Mouse (Mus musculus) urinary bladder, postnatal 4 days (tissue): ENCODE data around the gene Tmem220.

Experiments used
- DNase-seq, 2 experiments: peaks; one replicate each; pipeline ENCODE4 v3.0.0; 2021 to 2022; ENCODE audit warnings: low spot score in 2 of 2

Gene Tmem220

GRCm38 (mm10) chr11:67024867-67025477, at the start of gene Tmem220:
TSS of gene Tmem220 (plus strand) at chr11:67025154.
- DNase-seq, result peak; percentile 92 to 94

- DNase-seq, result no peak
Observed at GRCm38 (mm10) chr11:66975606-66976330, 49.2 kb upstream of the Tmem220 start.

- DNase-seq, result no peak
Observed at GRCm38 (mm10) chr11:66981336-66982115, 43.4 kb upstream of the Tmem220 start.

GRCm38 (mm10) chr11:66982794-66983193, 42.2 kb upstream of the Tmem220 start:
- DNase-seq, result peak in 1 of 2 experiments; percentile 62

- no peak for DNase-seq
Observed at GRCm38 (mm10) chr11:66983422-66984164, 41.4 kb upstream of the Tmem220 start.

- peak; percentile 53 to 77 for DNase-seq
Observed at GRCm38 (mm10) chr11:66984165-66985135, 40.5 kb upstream of the Tmem220 start.

- no peak for DNase-seq
Observed at GRCm38 (mm10) chr11:66985136-66985702, 39.7 kb upstream of the Tmem220 start.

- DNase-seq, result no peak
Observed at GRCm38 (mm10) chr11:66992150-66992549, 32.8 kb upstream of the Tmem220 start.

GRCm38 (mm10) chr11:66993674-66994073, 31.3 kb upstream of the Tmem220 start:
- no peak for DNase-seq

- no peak for DNase-seq
Observed at GRCm38 (mm10) chr11:66996446-66996845, 28.5 kb upstream of the Tmem220 start.

GRCm38 (mm10) chr11:66998467-66999403, 26.2 kb upstream of the Tmem220 start:
- peak; percentile 58 to 72 for DNase-seq

GRCm38 (mm10) chr11:67000671-67001070, 24.3 kb upstream of the Tmem220 start:
- no peak for DNase-seq

GRCm38 (mm10) chr11:67001717-67002116, 23.2 kb upstream of the Tmem220 start:
- no peak for DNase-seq

- no peak for DNase-seq
Observed at GRCm38 (mm10) chr11:67002911-67003310, 22.0 kb upstream of the Tmem220 start.

GRCm38 (mm10) chr11:67007961-67008360, 17.0 kb upstream of the Tmem220 start:
- no peak for DNase-seq

GRCm38 (mm10) chr11:67008528-67008927, 16.4 kb upstream of the Tmem220 start:
- no peak for DNase-seq

GRCm38 (mm10) chr11:67010430-67010829, 14.5 kb upstream of the Tmem220 start:
- no peak for DNase-seq

GRCm38 (mm10) chr11:67011635-67012034, 13.3 kb upstream of the Tmem220 start:
- no peak for DNase-seq
